Mouse (Mus musculus): ENCODE measurements at regions not wholly inside any gene's neighbourhood (a gene's known extent, or its start where the extent isn't known, plus 50 kb on each side); places are given as distances from the start of the nearest gene placed in this dataset.

DNA sequence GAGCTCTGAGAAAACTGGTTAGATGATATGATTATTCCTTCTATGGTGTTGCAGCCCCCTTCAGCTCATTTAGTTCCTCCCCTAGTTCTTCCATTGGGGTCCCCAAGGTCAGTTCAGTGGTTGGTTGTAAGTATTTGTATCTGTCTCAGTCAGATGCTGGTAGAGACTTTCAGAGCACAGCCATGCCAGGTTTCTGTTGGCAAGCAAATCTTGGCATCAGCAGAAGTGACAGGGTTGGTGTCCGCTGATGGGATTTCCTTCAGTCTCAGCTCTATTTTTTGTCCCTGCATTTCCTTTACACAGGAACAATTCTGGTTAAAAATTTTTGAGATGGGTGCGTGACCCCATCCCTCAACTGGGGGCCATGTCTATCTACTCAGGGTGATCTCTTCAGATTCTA is 55.3 kb upstream of the Spaca1 start:
- no peak for DNase-seq

DNA sequence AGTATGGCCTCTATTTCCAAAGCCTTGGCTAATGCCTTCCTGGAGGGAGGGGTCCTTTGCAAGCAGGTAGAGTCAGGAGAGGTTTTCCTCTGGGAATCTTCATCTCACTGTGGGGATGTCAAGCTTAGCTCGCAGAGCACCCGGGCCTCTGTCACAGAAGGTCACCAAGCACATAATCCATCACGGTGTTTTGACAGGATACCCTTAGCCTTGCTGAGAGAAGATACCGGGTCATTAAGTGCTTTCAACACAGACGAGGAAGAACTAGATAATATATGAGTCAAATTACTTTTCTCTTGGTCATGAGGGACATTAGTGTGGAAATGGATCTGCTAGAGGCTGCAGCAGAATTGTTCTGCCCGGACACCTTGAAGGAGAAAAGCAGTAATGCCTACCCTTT is 64.3 kb upstream of the Spaca1 start:
- peak; percentile 32 for DNase-seq

DNA sequence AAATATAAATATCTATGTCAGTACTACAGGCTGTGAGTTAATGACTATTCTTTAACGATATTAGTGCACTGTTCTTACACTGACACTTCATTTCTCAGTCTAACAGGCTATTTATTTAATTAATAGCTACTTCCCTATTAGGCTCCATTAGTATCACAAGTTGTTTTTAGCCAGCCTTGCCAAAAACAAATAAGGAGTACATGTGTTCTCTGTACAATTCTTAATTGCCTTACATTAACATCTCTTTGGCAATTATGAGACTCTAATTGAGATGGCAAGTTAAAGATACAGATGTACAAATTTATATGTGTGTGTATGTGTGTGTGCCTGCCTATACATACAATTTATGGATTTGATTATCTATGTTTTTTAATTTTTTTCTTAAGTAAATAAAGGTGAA is 67.1 kb upstream of the Spaca1 start:
- no peak for DNase-seq

DNA sequence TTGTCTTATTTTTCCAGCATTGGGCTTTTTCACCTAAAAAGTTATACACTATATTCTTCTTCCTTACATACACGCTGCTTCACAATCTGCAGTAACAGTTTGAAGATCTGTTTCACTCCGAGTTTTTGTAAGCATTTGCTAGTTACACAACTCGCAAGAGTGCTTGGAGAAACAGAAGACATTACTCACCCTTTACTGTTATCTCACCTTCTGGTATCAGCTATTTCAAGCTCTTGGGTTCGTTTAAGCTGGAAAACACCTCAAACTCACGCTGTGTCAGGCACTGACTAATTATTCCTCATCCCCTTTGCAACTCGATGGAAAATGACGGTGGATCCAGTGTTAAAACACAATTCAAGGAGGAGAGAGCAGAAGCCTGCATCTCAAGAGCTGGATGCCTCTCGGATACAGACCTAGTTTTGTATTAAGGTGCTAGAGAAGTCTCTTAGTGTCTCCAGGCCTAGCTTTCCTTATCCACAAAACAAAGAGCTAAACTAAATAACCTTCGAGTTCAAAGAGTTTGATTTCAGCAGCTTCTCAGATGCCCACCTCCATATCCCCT is 73.0 kb upstream of the Spaca1 start:
- no peak for DNase-seq

DNA sequence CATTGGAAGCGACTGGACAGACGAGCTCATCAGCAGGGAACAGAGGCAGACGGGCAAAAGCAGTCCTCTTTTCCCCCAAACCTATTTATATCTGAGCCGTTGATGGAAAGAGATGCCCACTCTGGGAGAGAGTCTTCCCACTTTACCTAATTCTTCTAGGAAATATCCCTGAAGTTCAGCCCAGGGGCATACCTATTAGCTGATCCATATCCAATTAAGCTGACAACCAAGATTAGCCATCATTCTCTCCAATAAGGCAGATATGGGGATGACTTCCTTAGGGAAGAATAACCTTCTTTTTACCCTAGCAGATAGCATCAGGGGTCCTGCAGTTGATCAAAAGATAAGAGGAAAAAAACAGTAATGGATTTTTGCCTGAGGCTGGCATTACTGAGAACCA is 78.2 kb upstream of the Spaca1 start:
- DNase-seq, result no peak

DNA sequence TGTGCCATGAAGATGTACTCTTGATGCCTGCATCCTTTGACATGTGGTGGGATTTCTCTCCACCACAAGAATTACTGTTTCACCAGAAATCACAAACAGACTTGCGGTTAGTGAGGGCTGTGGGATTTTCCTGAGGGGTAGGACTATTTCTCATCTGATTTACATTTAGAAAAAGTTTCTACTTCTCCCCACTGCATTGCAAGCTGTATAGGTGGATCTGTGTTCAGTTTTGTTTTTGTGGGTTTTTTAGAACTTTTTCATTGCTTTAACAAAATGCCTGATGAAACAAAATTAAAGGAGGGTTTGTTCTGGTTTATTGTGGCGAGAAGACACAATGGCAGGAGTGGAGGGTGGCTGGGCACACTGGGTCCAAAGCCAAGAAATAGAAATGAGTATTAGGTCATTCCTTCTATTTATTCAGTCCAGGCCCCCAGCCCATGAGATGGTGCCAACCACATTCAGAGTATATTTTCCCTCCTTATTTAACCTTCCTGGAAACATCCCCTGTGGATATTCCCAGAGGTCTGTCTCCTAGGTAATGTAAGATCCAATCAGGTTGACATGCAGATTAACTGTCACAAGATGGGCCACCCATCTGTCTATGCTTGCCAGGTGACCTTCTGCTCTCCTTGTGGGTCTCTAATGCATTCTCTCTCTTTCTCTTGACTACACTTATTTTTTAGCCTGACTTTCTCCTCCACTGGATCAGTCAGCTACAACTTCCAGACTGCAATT is 96.3 kb upstream of the Spaca1 start:
- no peak for DNase-seq

DNA sequence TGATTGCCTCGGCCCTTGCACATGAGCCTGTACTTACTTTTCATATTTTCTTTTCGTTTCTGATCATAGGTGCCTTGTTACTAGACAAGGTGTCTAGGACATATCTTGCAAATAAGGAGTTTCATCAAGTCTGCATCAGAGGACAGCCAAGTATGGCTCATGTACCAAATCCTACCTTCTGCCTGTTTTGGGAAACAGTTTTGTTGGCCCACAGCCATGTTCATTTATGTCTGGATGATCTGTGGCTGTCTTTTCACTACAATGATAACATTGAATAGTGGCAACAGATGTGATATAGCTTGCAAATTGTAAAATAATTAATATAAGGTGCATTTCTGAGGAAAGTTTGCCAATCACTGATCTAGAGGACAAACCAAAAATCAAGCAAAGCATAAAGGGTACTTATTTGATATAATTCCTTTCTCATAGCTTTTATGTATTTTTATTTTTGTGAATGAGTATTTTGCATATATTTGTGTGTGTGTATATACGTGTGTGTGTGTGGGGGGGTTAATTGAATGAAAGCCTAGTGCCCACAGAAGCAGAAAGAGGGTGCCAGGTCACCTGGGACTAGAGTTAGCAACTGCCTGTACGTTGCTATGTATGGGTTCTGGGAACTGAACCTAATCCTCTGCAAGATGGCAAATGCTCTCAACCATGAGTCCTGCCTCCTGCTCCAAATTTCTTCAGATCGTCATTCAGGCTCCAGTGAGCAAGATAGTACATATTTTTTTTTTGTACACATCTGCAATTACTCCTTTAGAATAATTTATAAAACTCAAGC is 99.2 kb upstream of the Spaca1 start:
- DNase-seq, result no peak

DNA sequence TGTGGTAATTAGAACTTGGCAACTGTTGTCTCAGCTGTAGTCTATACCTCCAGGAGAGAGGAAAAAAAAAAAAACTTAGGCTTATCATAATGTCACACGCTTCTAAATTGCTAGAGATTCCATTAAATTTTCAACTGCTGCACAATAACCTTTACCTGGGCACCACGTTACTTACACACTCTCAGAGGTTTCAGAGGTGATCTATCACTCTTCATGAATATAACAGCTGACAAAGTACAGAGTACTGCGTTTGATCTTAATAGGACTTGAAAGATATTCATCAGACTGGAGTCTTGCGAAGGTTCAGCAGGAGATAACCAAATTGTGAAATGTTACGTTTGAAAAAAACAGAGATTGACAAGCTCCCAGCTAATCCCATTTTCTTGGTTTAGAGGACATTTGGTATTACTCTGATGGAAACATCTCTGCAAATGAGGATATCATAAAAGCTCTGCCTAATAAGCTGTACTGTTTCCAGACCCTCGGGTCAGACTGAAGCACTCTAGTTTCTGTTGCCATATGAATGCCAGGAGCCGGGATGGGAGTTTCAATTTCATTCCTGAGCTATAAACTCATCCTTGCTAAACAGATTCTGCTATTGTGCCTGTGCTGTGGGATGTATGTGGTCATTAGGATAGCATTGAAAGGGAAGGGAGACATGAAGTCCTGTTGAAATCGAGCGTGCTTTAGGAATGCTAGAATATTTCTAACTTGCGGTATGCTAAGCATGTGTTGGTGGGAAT is 101.8 kb upstream of the Spaca1 start:
- no peak for DNase-seq

DNA sequence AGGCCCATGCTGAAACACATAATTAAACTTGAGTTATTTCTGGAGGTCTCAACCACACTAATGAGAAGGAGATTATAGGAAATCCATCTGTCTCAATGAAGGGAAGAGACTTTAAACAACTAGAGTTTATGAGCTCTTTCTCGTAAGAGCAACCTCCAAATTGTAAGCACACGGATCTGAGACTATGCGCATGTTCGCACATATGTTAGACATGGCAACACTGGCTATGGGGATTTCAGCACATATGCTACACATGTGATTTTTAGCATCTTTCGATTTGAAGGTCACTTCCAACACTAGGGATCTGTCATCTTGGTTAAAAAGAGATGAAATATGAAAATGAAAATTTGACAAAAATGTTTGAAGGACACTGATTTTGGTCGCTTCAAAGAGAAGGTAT is 105.5 kb upstream of the Spaca1 start:
- no peak for DNase-seq

DNA sequence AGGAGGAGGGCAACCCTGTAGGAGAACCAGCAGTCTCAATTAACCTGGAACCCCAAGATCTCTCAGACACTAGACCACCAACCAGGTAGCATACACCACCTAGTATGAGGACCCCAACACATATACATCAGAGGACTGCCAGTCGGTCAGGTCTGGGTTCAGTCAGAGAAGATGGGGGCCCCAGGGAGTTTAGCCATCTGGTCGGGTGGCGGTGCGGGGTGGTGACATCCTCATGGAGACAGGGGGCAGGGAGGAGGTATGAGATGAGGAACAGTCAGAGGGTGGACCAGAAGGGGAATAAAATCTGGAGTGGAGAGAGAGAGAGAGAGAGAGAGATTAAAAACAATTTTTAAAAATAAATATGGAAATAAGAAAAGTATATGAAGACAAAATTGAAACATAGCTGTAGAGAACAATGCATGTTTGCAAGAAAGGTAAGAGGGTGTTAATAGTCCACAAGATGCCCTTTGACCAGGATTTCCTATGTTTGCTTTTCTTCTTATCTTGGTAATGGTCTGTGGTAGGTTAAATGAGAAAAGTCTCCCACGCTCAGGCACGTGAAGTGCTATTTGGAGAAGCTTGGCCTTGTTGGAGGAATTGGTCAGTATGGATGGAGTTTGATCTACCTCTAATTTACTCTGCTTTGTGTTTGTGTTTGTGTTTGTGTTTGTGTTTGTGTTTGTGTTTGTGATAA is 108.0 kb upstream of the Spaca1 start:
- DNase-seq, result no peak

DNA sequence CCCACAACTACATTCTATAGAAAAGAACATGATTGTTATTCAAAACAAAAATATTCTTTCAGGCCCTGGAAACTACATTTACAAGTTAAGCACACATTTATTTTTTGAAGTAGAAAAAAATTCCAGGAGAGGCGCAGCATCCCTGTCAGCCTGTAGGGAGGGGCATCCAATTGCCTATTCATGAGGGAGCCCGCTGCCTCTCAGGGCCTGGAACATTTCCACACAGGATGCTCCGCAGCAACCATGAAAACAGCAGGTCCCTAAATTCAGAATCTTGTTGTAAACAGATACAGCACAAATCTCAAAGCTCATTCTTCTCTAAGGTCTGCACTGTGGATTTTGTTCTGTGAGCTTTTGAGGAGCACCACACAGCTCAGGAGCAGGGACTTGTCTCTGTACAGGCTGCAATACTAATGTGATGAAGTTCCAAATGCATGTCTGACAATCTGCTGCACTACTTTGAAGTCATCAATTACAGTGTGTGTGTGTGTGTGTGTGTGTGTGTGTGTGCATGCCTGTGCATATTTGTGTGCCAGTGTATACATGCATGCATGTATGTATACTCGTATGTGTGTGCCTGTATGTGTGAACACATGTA is 121.4 kb upstream of the Spaca1 start:
- no peak for DNase-seq

DNA sequence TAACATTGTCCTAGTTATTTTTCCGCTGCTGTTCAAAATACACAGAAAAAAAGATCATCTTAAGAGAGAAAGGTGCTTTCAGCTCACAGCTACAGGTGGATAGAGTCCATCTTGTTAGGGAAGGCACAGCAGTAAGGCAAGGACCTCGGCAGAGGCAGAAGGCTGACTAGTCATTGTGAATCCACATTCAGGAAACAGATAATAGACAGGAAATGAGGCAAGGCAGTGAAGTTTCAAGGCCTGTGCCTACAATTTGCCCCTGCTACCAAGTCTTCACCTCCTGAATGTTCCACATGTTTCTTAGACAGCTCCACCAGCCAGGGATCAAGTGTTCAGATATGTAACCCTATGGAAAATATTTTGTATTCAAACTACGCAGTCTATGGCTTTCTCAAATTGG is 122.0 kb upstream of the Spaca1 start:
- no peak for DNase-seq

DNA sequence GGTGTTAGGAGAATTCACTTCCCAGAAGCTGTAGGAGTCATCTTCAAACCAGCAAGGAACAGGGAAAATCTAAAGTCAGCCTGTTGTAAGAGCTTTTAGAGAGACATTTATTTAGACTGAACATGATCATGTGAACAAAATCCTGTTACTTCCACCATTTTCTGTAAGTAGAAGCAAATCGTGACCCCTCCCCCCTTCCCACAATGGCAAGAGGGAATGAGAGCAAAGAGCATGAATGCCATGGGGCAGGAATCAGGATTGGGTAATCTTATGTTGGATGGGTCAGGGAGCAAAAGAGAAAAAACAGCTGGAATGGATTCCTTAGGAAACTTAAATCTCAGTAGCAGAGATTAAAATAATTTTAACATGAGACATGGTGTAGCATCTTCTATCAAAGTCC is 127.4 kb upstream of the Spaca1 start:
- DNase-seq, result peak; percentile 41

DNA sequence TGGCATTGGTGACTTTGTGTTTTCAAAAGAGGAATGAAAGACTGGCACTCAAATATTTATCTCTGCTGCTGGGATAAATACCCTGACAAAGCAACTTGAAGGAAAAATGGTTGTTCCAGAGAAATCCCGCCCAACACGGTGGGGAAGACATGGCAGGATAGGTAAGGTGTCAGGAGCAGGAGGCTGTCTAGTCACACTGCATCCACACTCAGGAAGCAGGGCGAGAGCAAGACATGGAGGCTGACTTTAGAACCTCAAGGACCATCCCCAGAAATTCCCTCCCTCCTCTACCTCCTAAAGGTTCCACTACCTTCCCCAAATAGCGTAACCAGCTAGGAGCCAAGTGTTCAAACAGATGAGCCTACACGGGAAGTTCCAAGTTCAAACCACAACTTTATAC is 136.5 kb upstream of the Spaca1 start:
- DNase-seq, result no peak

DNA sequence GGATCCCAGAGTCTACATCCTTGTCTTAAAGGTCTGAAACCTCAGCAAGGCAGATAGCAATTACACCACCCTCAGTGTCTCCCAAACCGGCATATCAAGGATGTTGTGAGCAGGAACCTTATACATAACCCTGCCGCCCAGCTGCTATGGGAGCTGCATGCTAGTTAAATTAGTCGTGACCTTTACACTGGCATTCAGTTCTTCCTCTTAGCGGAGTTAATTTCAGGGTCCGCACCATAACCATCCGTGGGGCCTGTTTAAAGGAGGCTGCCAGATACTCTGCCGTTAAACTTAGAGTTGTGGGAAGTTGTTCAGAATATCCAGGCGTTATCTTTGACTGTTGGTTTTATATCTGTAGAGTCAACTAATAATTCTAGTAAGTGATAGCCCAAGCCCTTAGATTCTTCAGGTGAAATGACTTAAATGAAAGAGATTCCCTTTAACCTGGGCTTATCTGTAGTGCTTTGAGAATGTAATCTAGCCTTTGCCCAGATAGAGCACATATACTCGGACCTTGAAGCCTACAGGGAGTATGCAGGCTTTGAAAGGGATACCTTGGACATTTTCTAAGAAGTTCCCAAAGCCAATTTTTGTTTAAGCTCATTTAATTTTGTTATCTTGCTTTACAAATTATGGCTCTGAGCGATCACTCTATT is 153.3 kb upstream of the Spaca1 start:
- DNase-seq, result no peak

DNA sequence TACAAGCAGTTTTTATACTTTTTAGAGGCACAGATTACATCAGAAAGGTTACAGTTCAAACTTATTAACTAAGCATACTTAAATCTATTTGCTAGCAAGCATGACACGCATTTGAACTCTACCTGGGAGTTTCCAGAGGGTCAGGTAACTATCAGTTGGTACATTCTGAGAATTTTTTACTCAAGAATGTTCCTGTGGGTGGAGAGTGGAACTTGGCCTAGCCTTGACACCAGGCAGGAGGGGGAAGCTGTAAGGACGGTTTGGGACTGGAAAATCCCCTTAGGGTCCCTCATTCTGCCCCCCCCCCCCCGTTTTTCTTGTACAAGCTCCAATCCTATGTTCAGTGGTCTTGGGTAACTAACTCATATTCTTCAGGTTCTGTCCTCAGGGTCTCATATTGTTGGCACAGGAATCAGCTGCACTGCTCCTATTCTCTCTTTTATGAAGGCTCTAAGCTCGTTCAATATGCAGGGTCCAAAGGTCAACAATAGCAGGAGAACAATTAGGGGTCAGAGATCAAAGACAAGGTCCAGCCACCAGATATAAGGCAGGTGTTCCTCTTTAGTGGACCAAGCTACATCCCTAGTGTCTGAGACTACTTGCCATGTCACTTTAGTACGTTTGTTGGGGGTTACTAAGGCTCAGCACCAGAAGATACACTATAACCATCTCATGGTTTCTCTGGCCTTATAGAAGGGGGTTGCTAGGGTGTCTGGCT is 159.3 kb upstream of the Spaca1 start:
- DNase-seq, result no peak

DNA sequence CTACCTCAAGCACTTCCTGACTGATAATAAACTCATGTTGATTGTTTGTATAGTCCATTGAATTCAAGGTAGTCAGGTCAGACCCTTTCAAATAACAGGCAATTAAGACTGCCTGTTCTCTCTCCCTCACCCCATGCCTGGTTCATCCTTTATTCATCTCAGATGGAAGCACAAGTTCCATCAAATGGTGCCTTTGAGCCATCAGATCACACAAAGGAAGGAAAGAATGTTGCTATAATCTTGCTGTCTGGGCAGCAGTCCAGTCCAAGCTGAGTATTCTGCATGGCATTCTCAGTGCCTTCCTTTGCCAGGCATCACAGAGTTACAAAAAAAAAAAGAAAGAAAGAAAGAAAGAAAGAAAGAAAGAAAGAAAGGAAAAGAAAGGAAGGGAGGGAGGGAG is 163.7 kb upstream of the Spaca1 start:
- no peak for DNase-seq

DNA sequence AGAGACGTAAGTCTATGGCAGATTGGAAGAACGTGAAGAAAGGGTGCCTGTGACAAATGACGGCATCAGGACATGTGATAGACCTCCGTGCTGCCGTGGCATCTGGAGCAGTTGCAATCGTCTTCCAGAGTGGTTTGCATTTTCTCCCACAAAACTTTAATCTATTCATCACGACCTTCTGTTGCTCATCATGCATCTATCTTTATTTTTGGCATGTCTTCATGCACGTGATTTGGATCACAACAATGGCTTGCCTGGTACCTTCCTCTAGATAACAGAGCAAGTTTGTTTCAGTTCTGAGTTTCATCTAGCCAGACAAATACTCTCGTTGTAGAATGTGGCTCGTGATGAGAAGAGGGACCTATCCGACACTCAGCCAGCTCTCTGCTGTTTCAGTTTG is 164.4 kb upstream of the Spaca1 start:
- DNase-seq, result no peak

DNA sequence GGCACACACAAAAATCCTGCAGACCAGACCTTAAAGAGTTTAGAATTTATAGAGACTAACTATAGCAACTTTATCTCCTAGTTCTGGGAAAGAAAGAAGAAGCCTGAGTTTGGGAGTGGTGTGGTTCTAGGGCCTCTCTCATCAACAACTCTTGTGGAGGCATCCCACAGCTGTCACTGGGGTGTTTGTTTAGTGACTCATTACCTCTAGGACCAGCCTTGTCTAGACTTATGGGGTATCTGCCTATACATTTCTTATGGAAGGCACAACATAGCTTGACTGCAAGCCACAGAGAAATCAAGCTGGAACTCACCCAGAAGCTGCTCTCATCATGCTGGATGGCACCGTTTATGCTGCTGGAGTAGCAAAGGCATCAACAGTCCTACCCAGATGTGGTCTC is 171.9 kb upstream of the Spaca1 start:
- DNase-seq, result no peak

DNA sequence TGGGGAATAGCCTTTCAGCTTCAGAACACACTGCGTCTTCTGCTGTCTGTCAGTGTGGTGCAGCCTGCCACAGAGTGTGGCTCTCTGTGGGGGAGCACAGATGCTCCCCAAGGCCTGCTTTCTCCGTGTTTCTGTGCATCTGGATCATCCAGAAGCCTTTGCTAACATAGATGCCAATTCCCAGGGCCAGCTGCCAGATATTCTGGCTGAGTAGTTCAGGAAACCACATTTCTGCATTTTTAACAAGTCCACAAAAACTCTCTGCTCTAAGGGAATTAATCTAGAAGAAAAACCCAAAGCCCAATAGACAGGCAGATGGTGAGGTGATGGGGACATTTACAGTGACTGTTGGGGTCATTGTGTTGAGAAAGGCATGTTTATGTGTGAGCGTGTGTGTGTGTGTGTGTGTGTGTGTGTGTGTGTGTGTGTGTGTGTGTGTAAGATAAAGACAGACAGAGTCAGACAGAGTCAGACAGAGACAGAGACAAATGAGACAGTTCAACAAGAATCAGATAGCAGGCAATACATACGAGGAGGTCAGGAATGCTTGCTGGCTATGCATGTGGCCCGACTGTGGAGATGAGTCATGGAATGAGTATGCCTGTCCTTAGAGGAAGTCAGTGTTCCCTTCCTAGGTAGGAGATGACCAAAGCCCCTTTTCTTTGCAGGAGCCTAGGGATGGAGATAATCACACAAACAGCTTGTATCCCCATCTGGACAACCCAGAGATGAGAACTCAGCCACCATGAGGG is 176.3 kb upstream of the Spaca1 start:
- DNase-seq, result peak; percentile 8

All from adrenal gland, postnatal 14 days (tissue).